Mouse (Mus musculus) Muller cell, postnatal 12 days (primary cell): ENCODE measurements around the gene Lexm.

Source experiments
- DNase-seq: peaks from one replicate; pipeline ENCODE4 v3.0.0-alpha.2; 2015; ENCODE audit errors: inconsistent ontology term

Lexm gene

DNA sequence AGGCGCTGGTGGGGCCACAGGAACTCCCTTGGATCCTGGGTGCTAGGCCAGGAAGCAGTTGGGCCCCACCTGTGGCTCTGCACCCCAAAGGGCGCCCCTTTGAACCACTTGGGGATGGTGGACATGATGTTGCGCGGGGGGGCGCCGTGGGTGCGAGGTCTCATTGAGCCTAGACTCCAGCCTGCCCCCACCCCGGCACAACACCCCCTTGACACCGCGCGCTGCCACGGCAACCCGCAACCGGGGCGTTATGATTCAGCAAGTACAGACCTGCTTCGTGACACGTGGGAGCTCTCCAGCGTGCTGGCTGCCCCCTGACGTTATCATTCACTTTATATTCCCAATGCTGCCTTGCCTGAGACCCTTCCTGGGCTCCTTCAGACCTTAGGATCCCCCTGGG lies at the start of gene Lexm:
Gene Lexm, minus strand, starts transcription at position 186 of the 400 bp plus-strand sequence.
- DNase-seq = peak; percentile 30

DNA sequence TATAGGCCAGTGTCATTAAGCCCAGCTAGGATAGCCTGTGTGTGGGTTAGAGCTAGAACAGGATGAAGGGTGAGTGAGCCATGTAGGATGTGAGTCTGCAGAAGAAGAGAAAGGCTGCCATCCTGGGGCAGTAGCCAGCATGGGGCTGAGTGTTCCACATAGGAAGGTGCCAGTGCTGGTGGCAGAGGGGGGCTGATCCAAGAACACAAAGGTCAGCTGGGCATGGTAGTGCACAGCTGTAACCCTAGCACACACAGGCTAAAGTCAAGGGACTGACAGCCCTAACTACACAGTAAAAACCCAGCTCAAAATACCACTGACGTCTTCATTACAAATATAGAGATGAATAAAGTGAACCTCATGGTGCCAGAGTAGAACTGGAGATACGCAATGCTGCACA lies 49.5 kb upstream of the Lexm start:
- no peak for DNase-seq

DNA sequence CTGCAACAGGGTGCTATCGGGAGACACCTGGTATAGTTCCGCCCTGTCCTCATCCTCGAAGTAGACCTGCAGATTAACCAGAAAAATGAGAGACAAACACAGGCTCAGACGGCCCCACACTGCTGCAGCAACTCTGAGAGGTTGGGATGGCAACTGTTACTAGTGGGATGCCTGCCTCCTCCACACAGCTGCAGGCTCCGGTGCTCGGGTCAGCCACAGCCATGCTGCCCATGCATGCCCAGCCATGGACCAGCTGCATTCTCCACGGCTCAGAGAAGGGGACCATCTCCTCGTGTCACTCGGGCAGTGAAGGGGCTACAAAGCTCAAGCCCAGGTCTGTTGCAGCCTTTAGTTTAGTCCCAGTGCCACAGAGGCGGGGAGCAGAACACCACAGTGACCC lies 48.6 kb upstream of the Lexm start:
- no peak for DNase-seq

DNA sequence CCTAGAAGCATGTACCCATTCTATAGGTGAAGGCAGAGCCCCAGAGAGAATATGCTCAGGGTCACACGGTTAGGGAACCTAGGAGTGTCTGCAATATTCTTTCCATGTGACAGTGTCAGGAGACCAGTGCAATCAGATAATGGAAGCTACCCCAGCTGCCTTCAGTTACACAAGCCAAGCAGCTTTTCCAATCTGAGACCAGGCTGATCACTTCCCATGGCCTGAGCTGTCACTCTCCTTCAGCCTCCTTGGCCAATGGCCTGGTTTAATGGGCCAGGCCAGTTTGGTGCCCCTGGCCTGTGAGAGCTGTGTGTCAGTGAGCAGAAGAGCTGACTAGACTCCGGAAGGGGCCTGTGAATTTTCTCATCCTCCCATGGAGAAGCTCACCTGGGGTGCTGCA lies 48.2 kb upstream of the Lexm start:
- no peak for DNase-seq

DNA sequence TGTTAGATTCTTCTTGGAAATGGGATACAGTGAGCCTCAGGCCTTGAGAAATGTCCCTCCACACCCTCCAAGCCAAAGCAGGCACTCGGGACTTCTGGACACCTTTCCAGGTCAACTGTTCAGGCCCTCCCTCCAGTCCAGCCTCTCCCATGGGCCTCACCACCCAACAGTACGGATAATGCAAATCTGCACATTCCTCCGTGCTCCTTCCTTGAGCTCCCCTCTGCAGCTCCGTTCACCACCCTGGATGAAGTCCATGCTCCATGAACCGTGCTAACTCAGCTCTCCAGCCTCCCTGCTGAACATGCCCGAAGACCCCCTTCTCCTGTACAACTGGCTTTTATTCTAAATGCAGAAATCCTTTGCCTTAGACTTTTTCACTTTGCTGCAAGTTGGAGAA lies 47.7 kb upstream of the Lexm start:
- no peak for DNase-seq

DNA sequence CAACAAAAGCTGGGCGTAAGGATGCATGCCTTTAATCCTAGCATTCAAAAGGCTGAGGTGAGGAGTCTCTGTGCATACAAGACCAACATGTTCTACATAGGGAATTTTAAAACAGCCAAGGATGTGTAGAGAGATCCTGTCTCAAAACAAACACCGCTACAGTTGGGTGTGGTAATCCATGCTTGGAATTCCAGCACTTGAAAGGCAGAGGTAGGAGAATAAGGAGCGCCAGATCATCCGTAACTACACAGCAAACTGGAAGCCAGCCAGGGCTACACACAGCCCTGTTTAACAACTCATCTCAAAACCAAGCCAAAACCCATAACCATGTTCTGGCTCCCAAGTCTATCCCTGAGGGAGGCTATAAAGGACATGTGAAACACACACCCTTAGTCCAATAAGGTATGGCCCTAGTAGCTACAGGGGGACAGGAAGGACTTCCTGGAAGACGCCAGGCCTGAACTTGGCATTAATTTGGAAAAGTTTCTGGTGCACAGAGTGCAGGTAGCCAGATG lies 47.0 kb upstream of the Lexm start:
- DNase-seq = no peak

DNA sequence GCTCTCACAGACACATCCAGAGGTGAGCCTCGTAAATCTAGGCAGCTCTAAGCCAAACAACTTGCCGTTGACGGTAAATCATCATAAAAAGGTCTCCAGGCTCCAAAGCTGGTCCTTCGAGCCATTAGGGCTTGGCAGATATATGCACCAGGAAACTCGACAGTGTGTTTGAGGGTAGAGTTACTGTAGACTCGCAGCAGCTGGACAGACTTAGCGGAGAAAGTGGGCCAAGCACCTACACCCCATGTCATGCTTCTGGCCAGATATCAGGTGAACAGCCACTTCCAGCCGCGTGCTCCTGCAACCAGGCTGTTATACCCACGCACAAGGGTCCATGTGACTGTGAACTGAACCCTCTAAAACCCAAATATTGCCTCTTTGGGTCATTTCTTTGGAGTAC lies 38.6 kb upstream of the Lexm start:
- DNase-seq = no peak

DNA sequence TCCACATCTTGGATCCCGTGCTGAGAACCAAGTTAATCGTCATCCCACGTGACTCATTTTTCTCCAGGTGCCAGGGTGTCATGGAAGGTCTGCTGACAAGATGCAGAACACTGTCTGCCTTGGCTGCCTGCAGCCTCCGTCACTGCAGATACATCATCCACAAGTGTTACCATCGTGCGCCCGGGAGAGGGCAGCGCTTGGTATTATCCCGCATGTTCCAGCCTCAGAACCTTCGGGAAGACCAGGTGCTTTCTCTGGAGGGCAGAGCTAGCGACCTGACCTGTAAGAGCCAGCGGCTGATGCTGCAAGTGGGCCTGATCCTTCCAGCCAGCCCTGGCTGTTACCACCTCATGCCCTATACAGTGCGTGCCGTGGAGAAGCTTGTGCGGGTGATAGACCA lies 36.0 kb upstream of the Lexm start:
- DNase-seq = no peak

DNA sequence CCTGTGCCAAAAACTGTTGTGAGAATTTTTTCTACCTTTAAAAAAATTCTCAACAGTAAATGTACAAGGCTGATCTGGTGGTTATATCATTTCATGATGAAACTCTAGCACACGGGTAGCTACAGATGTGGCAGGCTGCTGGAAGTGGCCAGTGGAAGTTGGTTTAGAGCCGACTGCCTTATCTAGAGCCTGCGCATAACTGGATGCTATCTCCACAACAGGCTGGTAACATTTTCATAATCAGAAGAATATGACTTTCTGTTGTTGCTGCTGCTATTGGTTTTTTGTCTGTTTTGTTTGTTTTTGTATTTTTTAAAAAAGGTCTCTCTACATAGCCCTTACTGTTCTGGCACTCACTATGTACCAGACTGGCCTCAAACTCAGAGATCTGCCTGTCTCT lies 35.5 kb upstream of the Lexm start:
- no peak for DNase-seq

DNA sequence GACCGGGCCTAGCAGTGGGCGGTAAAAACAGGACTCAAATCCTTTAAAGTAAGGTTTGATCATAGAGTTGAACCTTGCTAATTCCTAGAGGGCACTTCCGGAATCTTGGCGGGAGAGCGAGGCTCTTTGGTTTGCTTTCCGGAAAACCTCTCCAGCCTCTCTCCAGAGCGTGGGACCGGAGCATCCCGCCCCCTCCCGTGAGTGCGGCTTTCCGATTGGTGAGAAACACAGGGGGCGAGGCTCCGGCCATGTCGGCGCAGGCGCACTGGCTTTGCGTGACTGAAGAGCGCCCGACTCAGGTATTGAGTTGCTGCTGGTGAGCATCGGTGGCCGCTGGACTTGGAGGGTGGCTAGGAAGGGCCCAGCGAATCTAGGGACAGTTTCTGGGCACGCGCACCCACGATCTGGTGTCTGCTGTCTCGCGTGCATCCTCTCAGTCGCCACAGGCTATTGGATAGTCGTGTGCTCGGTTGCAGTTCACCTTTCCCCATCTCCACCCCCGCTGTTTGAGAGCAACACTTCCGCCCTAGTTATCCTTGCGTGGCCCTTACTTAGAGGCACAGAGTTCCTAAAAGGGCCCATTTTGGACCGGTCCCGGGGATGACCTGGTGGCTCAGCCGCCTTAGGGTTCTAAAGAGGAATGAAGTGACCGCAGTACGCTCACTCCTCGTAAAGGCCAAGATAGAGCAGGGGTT lies 33.9 kb upstream of the Lexm start, which contains the start of gene Pars2:
Gene Pars2, plus strand, starts transcription at position 237 of the 695 bp plus-strand sequence.
- DNase-seq = peak; percentile 99

DNA sequence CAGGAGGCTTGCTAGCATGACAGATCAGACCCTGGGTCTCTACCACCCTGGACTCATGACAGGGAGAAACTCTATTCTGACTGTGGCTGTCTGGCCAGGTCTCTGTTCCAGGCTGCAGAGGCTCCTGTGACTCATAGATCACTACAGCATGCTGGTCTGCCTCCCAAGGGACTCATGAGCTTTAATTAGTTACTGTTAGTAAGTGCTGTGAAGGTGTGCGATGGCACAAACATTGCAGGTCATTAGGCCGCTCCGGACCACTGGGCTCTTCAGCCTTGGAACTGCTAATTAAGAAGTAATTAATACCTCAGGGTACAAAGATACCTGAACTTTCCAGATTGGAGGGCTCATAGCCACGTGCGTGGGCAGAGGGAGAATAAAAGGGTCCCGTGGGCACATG lies 30.1 kb upstream of the Lexm start:
- DNase-seq = no peak

DNA sequence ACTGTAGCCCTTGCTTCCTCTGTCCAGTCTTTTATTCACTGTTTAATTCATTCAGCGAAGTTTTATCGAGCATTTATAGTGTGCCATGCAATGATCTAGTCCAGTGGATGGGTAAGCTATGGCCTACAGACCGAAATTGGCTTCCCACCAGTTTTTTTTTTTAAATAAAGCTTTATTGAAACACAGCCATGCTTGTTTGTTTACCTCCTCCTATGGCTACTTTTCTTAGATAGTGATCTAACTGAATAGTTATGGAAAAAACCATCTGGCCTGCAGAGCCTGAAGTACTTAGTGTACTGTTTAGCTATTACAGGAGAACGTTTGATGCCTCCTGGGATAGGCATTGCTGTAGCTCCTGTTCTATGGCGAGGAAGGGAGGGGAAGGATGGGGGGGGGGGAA lies 28.8 kb upstream of the Lexm start:
- DNase-seq = no peak

DNA sequence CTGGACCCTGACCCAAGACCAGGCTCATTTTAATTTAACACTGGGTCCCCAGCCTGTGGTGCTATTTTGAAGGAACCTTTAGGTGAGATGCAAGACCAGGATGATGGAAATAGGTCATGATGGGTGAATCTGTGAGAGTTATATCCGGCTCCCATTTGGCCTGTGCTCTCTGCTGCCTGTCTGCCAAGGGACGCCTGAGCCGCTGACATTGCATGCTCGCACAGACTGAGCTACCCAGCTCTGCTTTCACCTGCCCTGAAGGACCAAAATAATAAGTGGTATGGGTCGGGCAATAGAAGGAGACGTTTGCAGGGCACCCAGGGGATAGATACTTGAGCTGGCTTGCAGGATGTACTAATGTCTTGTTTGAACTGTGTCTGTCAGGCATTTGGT lies 27.2 kb upstream of the Lexm start:
- no peak for DNase-seq

DNA sequence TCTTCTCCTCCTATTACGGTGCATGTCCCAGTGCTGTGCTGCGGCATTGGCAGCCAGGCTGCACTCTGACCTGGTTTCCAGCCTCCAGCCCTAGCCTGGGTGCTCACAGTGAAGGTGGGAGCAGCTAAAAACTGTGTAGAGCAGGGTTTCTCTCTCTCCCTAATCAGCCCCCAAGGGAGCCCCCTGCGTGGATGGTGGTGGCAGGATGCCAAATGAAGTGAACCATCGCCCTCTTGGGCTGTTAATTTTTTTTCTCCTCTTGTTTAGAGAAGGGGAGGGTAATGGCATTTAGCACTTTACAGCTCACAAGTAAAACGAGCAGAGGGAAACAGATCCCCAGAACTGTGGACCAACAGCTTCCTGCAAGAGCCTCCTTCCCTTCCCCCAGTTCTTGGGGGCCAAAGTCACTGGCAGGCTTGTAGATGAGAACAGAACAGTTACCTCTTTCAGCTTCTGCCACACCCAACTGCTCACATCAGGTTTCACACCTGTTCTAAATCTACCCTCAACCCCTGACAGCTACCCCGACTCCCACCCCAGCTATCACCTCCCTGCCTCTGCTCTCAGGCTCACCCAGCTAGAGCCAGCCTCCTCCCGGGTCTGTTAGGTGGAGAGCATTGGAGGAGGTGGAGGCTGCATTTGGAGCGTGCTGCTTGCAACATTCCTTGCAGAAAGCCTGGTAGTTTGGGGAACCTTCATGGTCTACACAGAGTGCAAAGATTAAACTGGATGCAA lies 26.6 kb upstream of the Lexm start:
- no peak for DNase-seq

DNA sequence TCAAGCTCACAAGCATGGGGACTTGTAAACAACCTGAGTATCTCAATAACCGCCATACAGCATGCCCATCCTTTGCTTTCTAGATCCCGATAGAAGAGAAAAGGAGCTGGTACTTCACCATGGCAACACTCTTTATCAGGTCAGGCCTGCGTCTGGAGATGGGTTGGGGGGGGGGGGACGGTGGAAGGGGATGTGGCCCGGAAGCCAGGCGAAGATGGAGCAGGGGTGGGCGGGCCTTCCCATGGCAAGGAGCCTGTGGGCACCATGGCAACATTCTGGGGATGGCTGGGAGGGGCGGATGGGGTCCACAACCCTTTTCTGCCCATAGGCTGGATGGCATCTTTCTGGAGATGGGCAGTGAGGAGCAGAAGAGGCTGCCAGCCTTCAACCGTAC lies 17.0 kb upstream of the Lexm start:
- DNase-seq = no peak

DNA sequence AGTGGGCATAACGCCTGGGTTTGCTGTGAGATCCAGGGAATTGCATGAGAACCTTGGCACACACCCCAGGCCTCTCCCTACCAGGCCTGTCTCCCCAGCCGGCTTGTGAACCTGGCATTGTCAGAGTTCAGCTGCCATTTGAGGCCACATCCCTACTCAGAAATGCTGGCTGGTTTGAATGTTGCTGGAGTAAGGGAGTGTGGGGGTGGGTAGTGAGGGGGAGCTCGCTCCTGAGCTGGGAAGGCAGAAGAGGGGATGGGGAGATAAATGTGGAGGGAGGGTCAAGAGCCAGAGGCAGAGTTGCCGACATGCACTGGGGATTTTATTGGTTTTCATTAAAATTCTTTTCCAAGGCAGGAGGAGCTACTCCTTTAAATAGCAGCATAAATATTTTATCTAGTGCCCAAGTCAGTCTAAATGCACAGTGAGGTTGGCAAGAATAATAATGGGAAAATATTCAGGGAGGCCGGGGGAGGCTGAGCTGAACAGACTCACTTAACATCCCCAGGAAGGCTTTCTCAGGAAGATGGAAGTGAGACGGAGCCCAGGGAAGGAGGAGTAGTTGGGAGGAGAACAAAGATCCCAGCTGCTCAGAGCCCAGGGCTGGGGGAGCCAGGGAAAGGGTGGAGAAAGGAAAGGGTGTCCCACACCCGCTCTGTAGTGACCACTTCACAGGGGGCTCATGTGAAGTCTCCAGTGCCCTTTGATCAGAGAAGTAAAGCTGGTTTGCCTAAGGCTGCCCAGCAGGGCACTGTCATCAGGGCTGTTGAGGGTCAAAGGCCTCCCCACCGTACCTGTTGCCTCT lies 16.4 kb upstream of the Lexm start:
- DNase-seq = no peak

DNA sequence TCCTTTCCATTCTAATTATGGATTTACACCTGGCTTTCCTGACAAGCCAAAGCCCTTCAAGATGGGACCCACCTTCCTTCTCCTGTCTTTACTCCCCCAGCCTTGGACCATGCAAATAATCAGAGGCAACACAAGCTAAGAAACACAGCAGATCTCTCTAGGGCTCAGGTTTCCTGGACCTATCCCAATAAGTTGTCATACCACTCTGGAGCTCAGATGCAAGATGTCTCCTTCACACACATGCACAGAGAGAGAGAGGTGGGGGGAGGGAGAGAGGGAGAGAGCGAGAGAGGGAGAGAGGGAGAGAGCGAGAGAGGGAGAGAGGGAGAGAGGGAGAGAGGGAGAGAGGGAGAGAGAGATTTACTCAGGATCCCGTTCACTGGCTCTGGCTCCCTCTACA lies 15.3 kb upstream of the Lexm start:
- no peak for DNase-seq

DNA sequence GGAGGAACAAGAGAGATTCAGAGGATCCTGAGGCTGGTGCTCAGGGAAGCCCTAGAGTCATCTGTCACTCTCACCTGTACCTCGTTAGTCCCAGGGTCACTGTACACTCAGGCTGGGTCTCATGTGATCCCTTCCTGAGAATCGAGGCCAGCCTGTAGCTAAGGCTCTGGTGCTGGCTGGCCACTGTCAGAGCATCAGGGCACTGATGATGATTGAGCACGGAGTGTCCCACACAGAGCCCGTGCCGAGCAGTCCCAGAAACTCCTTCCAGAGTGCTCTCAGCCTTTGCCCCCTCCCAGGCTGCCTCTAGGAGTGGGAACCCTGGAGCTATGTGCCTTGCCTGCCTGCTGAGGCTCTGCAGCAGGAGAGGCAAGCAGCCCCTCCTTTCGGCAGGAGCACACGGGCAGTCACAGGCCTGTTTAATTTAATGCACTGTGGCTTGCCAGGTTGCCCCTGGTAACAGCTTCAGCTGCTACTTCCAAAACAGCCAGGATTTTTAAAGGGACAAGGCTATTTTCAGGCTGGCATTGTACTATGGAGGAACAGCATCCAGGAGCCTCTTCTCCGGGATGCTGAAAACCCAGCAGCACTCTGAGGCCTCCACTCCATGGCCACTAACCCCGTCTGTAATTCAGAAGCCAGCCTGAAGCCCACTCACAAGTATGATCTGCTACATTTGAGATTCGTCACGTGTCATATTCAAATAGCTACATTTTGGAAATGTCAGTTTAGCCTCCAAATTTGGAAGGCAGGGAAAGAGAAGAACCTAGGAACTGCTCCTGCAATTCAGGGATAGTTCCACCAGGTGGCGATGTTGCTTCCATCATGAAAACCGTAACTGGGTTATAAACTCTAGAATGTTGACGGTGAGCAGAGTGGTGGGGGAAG lies 13.5 kb upstream of the Lexm start:
- peak; percentile 50 for DNase-seq

DNA sequence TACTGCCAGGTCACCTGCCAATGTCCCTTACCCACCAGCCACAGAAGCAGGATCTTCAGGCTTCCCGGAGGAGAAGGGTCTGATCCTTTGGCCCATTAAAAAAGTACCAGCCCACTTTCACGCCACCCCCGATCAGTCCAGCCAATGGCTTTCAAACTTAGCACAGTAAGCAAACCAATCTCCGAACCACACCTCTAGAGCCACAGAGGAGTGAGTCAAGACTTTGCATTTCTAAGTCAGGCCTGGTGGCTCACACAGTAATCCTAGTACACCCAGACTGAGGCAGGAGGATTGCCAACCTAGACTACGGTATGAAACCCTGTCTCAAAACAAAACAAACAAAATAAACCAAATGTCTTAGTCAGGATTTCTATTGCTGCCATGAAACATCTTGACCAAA lies 12.3 kb upstream of the Lexm start:
- DNase-seq = no peak

DNA sequence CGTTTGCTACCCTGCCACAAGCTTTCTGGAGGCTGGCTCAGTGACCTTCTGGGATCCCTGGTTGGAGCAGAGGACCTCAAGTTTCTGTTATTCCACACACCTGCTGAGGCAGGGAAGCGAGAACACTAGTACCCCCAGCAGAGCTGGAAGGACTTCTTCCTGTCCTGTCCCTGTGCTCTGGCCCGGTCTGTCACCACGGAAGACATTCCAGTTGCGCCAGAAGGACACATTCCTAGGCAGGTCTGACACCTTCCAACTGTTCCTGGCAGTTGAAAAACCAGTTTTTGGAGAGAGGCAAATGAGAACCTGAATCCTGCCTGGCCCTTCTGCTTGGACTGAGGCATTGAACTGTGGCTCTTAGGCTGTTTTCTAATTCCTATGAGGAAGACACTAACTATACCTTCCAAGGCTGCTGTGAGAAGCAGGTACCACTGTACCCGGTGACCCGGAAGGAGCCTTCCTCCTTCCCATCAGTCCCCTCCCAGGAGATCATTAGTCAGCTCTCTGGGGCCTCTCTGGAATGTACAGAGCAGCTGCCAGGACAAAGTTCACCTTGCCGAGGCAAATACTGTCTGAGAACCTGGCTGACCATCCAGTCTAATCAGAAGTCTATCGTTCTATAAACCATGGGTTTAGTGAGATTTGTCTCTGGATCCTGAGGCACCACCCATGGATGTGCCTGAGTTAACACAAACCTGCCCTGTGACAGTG lies 11.8 kb upstream of the Lexm start:
- peak; percentile 17 for DNase-seq

DNA sequence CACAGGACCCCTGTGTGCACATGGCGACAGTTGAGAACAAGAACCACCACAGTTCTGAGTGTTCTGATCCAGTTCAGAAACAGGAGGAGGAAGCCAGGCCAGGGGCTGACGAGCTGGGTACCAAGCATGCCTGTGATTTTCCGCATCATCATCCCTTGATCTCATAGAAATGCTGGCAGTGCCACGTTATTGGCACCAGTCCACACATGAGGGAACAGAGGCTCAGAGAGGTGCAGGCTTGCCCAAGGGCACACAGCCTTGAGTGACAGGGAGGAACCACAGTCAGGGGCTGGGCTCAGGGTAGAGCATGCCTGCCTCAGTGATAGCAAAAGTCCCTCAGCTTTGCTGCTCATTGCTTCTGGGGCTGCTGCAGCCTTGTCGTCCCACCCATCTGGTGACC lies 10.8 kb upstream of the Lexm start:
- DNase-seq = no peak
